Mouse (Mus musculus) kidney, adult 2 months (tissue): ENCODE results near the gene Zfp598.

Source experiments
- CTCF ChIP-seq: fragments of 200-500 bp; conservative IDR thresholded peaks from 2 replicates; pipeline ENCODE4 v1.5.1; 2011; ENCODE audit warnings: low read depth, mild to moderate bottlenecking, control low read depth, low read length, moderate library complexity, mixed read lengths; ENCODE audit not compliant: insufficient read depth, insufficient read length
- POLR2A ChIP-seq: fragments of 200-500 bp; IDR thresholded peaks from one replicate; pipeline ENCODE4 v1.6.1; 2011; ENCODE audit warnings: low read depth, low read length, control low read depth

- no peak for TF ChIP-seq POLR2A
- no peak for TF ChIP-seq CTCF
Measured at GRCm38 (mm10) chr17:24649581-24650069, 19.9 kb upstream of the Zfp598 start.
